Mouse (Mus musculus): ENCODE measurements at regions not wholly inside any gene's neighbourhood (a gene's known extent, or its start where the extent isn't known, plus 50 kb on each side); places are given as distances from the start of the nearest gene placed in this dataset.
A peak's percentile ranks its signal among the peaks of the same experiment; 100 is the strongest.

DNA sequence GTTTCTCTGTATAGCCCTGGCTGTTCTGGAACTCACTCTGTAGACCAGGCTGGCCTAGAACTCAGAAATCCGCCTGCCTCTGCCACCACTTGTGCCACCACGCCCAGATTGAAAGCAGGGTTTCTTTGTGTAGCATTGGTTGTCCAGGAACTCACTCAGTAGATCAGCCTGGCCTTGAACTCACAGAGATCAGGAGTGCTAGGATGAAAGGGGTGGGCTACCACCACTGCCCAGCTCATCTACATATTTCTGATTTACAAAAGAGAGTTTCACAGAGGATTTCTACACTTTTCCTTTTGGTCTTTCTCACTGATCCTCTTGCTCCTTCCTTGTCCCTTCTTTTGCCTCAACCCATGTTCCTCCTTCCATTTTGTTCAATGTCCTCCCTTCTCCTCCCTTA lies 53.1 kb upstream of the Lbx1 start:
- WGBS: 90% methylated on average over 2 of the region's 2 CpGs
- H3K4me1 ChIP-seq (ENCODE audit: control insufficient read depth, insufficient read depth, low read length): no peaks in the 10 kb centered on the region
- no peaks in the 10 kb centered on the region for H3K79me2 ChIP-seq (ENCODE audit: control insufficient read depth, insufficient read depth, low read length)
- peaks cover 3% of the 10 kb centered on the region for H3K27me3 ChIP-seq (ENCODE audit: control insufficient read depth, insufficient read depth, low read length)
- H3K27ac ChIP-seq (replicated peaks; ENCODE audit: insufficient read depth, low read depth, low read length): no peak overlapping the region
- H3K36me3 ChIP-seq (ENCODE audit: control insufficient read depth, insufficient read depth, low read length): no peaks in the 10 kb centered on the region
- TF ChIP-seq CTCF (IDR thresholded peaks at IDR 0.05; ENCODE audit: low read depth, low read length) (no peak), POLR2A (IDR thresholded peaks at IDR 0.05; ENCODE audit: extremely low read depth, insufficient read depth, low read length) (no peak)
- no peak overlapping the region for H3K9ac ChIP-seq (ENCODE audit: low read depth, low read length)
- DNase-seq (ENCODE audit: extremely low read depth, low read depth, low spot score): no peak
- H3K4me3 ChIP-seq (ENCODE audit: insufficient read depth, low read depth, low read length): no peak overlapping the region

DNA sequence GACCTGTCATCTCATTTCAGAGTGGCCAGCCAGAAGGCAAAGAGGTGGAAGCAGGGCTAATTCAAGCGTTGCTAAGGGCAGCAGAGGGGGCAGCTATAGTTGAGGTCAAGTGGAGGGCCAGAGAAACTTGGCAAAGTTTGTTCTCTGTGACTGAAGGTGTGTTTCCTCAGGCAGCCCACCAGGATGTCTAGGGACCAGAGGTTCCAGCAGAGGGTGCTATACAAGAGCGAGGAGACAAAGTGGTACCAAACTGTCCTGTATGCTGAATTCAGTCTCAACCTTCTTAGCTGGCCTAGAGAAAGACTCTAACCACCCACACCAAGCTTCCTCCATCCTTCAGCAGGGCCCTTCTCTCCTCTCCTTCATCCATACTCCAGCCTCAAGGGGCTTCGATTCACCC lies 62.2 kb upstream of the Lbx1 start:
- Histone ChIP-seq H3K27me3 (ENCODE audit: control insufficient read depth, insufficient read depth, low read length) (peaks cover 11% of the 10 kb centered on the region), H3K79me2 (ENCODE audit: control insufficient read depth, insufficient read depth, low read length) (no peaks in the 10 kb centered on the region), H3K4me1 (ENCODE audit: control insufficient read depth, insufficient read depth, low read length) (peaks cover 3% of the 10 kb centered on the region; the same call in 1 of the 2 replicates), H3K9ac (ENCODE audit: low read depth, low read length) (no peak overlapping the region), H3K27ac (replicated peaks; ENCODE audit: insufficient read depth, low read depth, low read length) (no peak overlapping the region), H3K36me3 (ENCODE audit: control insufficient read depth, insufficient read depth, low read length) (no peaks in the 10 kb centered on the region), H3K4me3 (ENCODE audit: insufficient read depth, low read depth, low read length) (no peak overlapping the region)
- WGBS: 33% methylated on average over 3 of the region's 3 CpGs
- TF ChIP-seq CTCF (IDR thresholded peaks at IDR 0.05; ENCODE audit: low read depth, low read length) (peak; percentile 23; the same call in 1 of the 2 replicates), POLR2A (IDR thresholded peaks at IDR 0.05; ENCODE audit: extremely low read depth, insufficient read depth, low read length) (no peak)
- DNase-seq (ENCODE audit: extremely low read depth, low read depth, low spot score): no peak

DNA sequence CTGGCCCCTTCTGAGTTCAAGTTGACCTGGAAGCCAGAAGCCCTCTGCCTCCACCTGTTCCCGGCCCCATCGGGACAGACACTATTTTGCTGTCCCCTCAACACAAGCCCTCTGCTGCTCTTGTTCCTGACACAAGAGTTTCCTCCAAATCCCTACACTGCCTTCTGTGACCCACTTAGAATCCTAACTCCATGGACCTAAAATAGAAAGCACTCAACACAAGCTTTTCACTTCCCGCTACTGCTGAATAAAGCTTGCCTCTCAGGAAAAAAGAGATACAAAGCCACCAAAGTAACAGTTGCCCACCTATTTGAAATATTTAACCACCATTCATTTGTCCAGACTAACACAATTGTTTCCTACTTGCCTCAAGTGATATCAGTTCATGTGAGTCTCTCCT lies 63.7 kb upstream of the Lbx1 start:
- WGBS: 81% methylated on average over 3 of the region's 3 CpGs

DNA sequence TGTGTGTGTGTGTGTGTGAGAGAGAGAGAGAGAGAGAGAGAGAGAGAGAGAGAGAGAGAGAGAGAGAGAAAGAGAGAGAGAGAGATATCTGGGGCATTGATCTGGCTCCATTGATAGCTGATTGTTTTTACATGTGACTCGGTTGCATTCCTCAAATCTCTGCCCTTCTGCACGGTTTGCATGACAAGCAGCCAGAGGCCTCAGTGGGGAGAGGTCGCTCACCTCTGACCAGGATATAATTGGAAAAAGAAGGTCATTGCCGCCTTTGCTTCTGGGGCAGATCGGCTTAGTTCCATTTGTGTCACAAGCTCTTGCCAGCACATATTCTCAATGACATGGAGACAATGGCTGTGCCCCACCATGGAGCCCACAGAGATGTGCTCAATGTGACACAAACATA lies 63.8 kb upstream of the Btrc start:
- Histone ChIP-seq H3K36me3 (ENCODE audit: control insufficient read depth, insufficient read depth, low read length) (no peaks in the 10 kb centered on the region), H3K27ac (replicated peaks; ENCODE audit: insufficient read depth, low read depth, low read length) (no peak overlapping the region), H3K79me2 (ENCODE audit: control insufficient read depth, insufficient read depth, low read length) (no peaks in the 10 kb centered on the region), H3K4me3 (ENCODE audit: insufficient read depth, low read depth, low read length) (no peak overlapping the region), H3K9ac (ENCODE audit: low read depth, low read length) (no peak overlapping the region), H3K27me3 (ENCODE audit: control insufficient read depth, insufficient read depth, low read length) (peaks cover 9% of the 10 kb centered on the region; the same call in 1 of the 2 replicates), H3K4me1 (ENCODE audit: control insufficient read depth, insufficient read depth, low read length) (peaks cover 3% of the 10 kb centered on the region; the same call in 1 of the 2 replicates)
- no peak for TF ChIP-seq POLR2A (IDR thresholded peaks at IDR 0.05; ENCODE audit: extremely low read depth, insufficient read depth, low read length)
- TF ChIP-seq CTCF (IDR thresholded peaks at IDR 0.05; ENCODE audit: low read depth, low read length): no peak
- no peak for DNase-seq (ENCODE audit: extremely low read depth, low read depth, low spot score)
- 31% methylated on average over 5 of the region's 5 CpGs for WGBS

More for the DNA sequence above, 63.7 kb upstream of the Lbx1 start:
- no peaks in the 10 kb centered on the region for H3K79me2 ChIP-seq (ENCODE audit: control insufficient read depth, insufficient read depth, low read length)
- H3K4me1 ChIP-seq (ENCODE audit: control insufficient read depth, insufficient read depth, low read length): peaks cover 3% of the 10 kb centered on the region; the same call in 1 of the 2 replicates
- H3K36me3 ChIP-seq (ENCODE audit: control insufficient read depth, insufficient read depth, low read length): no peaks in the 10 kb centered on the region
- peaks cover 5% of the 10 kb centered on the region; the same call in 1 of the 2 replicates for H3K27me3 ChIP-seq (ENCODE audit: control insufficient read depth, insufficient read depth, low read length)
- no peak for DNase-seq (ENCODE audit: extremely low read depth, low read depth, low spot score)
- TF ChIP-seq CTCF (IDR thresholded peaks at IDR 0.05; ENCODE audit: low read depth, low read length): no peak
- TF ChIP-seq POLR2A (IDR thresholded peaks at IDR 0.05; ENCODE audit: extremely low read depth, insufficient read depth, low read length): no peak
- no peak overlapping the region for H3K9ac ChIP-seq (ENCODE audit: low read depth, low read length)
- no peak overlapping the region for H3K27ac ChIP-seq (replicated peaks; ENCODE audit: insufficient read depth, low read depth, low read length)
- no peak overlapping the region for H3K4me3 ChIP-seq (ENCODE audit: insufficient read depth, low read depth, low read length)

DNA sequence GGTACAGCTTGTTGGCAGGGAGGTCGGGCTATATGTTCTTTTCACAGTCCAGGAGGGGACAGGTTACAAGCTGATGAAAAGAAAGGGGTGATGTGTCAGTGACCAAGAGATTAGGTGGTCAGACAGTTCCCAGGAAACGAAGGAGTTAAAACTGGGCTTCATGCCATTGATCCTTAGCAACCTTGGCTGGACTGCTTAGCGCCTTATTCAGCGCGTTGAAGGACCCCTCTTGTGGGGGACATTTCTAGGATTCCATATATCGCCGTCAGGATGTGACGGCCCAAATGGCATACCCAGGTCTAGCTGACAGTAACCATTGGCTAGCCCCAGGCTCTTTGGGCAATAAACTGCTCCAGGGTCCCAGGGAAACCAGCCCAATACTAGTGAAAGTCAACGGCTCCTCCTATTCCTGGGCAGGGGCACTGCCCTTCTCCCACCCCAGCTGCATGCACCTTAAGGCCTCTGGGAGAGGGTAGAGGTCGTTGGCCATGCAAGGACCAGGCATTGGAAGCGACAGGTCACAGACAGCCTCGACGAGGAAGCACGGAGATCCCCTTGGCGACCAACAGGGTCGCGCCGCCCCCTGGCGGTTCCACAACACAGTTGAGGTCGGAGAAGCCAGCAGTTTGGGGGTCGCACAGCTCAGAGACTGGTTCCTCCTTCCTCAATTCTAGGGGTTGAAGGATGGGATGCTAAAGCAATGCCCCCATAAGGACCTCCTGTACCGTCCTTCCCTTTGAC lies 62.7 kb upstream of the Btrc start:
- no peaks in the 10 kb centered on the region for H3K36me3 ChIP-seq (ENCODE audit: control insufficient read depth, insufficient read depth, low read length)
- peak overlapping the region; percentile 8; the same call in 1 of the 2 replicates for H3K4me3 ChIP-seq (ENCODE audit: insufficient read depth, low read depth, low read length)
- no peak for DNase-seq (ENCODE audit: extremely low read depth, low read depth, low spot score)
- H3K27ac ChIP-seq (replicated peaks; ENCODE audit: insufficient read depth, low read depth, low read length): no peak overlapping the region
- H3K4me1 ChIP-seq (ENCODE audit: control insufficient read depth, insufficient read depth, low read length): peaks cover 3% of the 10 kb centered on the region; the same call in 1 of the 2 replicates
- TF ChIP-seq POLR2A (IDR thresholded peaks at IDR 0.05; ENCODE audit: extremely low read depth, insufficient read depth, low read length) (no peak), CTCF (IDR thresholded peaks at IDR 0.05; ENCODE audit: low read depth, low read length) (peak; percentile 30)
- no peak overlapping the region for H3K9ac ChIP-seq (ENCODE audit: low read depth, low read length)
- H3K27me3 ChIP-seq (ENCODE audit: control insufficient read depth, insufficient read depth, low read length): peaks cover 9% of the 10 kb centered on the region; the same call in 1 of the 2 replicates
- WGBS: 6% methylated on average over 22 of the region's 22 CpGs
- H3K79me2 ChIP-seq (ENCODE audit: control insufficient read depth, insufficient read depth, low read length): no peaks in the 10 kb centered on the region

DNA sequence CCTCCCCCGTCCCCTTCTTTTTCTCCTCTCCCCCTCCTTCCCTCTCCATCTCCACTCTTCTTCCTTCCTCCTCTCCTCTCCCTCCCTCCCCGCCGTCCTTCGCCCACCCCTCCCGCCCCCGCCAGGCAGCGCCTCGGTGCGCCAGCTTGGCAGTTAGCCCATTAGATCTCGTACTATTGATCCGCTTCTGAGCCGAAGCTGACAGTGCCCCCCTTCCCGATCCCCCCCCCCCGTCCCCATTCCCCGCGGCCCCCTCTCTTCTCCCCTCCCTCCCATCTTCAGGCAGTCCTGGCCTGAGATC lies 62.2 kb upstream of the Btrc start:
- H3K9ac ChIP-seq (ENCODE audit: low read depth, low read length): no peak overlapping the region
- H3K27ac ChIP-seq (replicated peaks; ENCODE audit: insufficient read depth, low read depth, low read length): no peak overlapping the region
- 3% methylated on average over 12 of the region's 16 CpGs for WGBS
- TF ChIP-seq POLR2A (IDR thresholded peaks at IDR 0.05; ENCODE audit: extremely low read depth, insufficient read depth, low read length): no peak
- TF ChIP-seq CTCF (IDR thresholded peaks at IDR 0.05; ENCODE audit: low read depth, low read length): no peak
- peaks cover 9% of the 10 kb centered on the region; the same call in 1 of the 2 replicates for H3K27me3 ChIP-seq (ENCODE audit: control insufficient read depth, insufficient read depth, low read length)
- H3K36me3 ChIP-seq (ENCODE audit: control insufficient read depth, insufficient read depth, low read length): no peaks in the 10 kb centered on the region
- DNase-seq (ENCODE audit: extremely low read depth, low read depth, low spot score): no peak
- H3K4me3 ChIP-seq (ENCODE audit: insufficient read depth, low read depth, low read length): peak overlapping the region; percentile 44; the same call in 1 of the 2 replicates
- peaks cover 3% of the 10 kb centered on the region; the same call in 1 of the 2 replicates for H3K4me1 ChIP-seq (ENCODE audit: control insufficient read depth, insufficient read depth, low read length)
- no peaks in the 10 kb centered on the region for H3K79me2 ChIP-seq (ENCODE audit: control insufficient read depth, insufficient read depth, low read length)

Data from liver, adult 2 months (tissue).